Mouse (Mus musculus) WW6 (cell line): ENCODE data around the gene Vwc2.

Experiments
- DNase-seq: peaks from one replicate; pipeline ENCODE4 v3.0.0-alpha.2; 2013; ENCODE audit warnings: low read depth, low spot score

Vwc2 gene

DNA sequence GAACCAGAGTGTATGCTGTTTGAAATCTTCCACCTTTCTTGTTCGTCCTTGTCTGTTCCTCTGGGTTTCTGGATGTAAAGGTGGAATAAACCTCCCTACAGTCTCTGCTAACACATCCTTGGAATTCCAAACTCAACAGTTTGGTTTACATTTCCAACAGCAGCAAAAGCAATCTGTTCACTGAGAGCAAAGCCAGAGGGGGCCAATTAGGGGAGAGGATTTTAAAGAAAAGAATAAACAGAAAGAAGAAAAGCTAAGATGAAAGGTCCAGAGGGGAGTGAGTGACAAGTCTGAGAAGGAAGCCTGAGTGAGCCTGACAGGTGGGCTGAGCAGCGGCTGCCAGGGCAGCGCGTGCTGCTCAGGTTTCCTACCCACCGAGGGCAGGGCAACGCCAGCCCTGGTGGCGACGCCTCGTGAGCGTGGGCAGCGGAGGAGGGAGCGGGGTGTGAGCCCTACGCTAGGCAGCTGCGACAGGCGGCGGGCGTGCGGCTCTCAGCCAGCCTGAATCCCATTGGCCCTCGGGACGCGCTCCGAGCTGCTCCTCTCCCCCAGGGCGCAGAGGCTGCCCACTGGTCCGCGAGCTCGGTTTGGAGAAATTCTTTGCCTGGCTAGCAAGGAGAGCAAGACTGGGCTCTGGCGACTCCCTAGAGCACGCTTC is at the start of gene Vwc2:
Vwc2 (plus strand) TSS at position 648 of the 658 bp plus-strand sequence.
- peak; percentile 14 for DNase-seq

DNA sequence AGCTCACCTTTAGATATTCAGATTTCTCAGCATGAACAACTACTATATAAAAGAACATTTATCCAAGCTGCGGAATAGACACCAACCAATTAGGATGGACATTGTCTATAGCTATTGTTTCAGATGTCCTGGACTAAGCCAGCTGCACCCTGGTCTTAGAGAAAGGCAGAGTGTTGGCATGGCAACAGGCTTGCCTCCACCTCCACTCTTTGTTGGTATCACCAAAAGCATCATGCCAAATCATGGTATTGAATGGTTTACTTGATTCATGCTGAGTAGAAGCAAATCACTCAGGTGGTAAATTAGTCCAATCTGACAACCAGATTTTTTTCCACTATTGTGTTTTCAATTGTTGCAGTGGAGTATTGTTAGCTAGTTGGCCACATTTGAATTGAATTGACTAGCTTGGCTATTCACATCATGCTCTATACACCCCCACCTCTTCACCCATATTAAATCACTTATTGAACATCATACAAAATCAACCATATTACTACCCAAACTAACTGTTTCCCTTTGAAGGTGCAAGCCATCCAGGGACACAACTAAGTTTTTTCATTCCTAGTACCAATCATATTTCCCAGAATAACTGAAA is 25.8 kb upstream of the Vwc2 start:
- DNase-seq = no peak

DNA sequence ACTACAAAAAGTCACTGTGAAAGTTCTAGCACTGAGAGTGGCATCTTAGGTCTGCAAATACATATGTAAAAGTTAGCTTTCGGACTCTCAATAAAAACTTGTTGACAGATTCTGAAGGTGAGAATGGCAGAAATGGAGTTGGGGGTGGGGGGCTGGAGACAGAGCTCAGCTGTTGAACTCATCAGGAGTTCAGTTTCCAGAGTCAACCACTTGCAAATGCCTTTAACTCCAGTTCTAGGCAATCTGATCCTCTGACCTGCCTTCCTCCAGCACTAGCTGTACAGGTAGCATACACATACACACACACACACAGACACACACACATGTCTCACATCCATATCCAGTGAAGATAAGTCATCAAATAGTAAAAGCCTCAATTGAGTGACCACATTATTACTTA is 16.4 kb upstream of the Vwc2 start:
- no peak for DNase-seq

DNA sequence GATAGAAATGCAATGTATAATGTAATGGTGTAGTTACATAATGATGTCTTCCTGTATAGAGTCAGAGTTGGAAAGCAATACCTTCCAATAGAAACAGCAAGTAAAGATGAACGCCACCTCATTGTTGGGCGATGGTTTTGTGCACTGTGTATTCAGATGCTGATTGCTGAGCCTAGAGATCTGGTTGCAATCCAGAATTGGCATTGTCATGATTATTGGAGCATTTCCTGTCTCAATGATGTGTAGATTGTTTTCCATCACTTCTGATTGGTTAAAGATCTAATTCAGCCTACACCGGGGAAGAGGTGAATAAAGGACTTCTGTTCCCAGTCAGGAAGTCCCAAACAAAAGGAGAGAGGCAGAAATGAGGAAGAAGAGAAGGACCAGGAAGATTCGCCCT is 15.7 kb upstream of the Vwc2 start:
- DNase-seq = peak; percentile 60

DNA sequence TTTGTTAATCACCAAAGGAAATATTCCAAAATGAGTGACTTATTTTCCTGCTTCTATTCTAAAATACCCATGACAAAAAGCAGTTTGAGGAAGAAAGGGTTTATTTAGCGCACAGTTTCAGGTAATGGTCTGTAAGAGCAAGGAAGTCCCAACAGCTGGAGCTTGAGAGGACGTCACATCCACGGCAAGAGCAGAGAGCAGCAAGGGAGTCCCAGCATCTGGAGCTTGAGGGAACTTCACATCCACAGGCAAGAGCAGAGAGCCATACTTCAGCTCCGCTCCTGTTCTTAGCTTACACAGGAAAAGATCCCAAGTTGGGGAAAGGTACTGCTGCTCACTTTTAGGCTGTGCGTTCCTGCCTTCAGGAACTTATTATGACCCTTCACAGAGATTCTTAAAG is 15.0 kb upstream of the Vwc2 start:
- no peak for DNase-seq

DNA sequence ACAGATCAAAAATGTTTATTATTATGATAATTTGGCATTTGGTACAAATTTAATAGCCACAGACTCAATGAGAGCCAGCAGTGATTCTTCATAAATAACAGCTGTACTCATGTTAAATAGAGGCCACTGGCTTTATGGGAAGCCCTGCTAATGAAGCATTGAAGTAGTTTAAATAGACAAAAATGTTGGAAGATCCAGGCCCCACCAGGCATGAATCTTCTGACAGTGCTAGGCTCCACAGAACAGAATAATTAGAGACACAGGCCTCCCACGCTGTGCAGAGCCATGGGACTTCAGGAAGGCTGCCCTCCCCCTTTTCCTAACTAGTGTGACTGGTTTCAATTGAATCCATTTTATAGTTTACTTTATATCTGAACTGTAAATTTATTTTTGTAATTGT is 11.8 kb upstream of the Vwc2 start:
- DNase-seq = no peak

DNA sequence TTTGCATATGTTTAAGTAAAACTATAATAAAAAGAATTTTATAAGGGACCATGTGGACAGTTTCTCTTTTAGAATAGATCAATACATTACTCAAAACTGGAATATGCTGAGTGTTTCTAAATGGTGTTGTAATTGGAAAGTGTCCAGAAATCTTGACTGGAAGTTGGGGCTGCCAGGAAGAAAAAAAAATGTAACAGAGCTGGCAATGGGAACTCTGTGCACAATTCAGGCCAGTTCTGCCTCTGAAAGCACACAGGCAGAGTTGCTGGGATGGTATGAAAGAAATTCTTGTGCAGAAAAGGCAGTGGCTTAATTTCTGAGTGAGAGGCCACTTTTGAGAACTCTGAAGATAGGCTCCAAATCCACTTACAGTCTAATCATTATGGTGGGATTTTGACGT is 11.4 kb upstream of the Vwc2 start:
- DNase-seq = no peak

DNA sequence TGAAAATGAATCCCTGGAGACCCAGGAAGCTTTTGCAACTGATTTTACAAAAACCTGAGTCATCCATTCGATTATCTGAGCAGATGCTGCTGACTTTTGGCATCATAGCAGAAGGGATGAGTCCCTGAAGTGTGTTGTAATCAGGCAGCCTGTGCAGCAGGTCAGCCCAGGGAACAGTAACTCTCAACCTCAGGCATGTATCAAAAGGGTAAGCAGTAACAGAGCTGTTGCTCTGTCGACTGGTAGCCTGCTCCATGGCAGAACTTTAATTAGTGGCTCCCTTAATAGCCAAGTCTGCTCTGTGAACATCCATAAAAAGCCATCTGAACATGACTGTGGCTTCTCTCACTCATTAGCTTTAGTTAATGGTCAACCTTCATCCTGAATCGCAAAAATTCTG is 5.1 kb upstream of the Vwc2 start:
- no peak for DNase-seq

DNA sequence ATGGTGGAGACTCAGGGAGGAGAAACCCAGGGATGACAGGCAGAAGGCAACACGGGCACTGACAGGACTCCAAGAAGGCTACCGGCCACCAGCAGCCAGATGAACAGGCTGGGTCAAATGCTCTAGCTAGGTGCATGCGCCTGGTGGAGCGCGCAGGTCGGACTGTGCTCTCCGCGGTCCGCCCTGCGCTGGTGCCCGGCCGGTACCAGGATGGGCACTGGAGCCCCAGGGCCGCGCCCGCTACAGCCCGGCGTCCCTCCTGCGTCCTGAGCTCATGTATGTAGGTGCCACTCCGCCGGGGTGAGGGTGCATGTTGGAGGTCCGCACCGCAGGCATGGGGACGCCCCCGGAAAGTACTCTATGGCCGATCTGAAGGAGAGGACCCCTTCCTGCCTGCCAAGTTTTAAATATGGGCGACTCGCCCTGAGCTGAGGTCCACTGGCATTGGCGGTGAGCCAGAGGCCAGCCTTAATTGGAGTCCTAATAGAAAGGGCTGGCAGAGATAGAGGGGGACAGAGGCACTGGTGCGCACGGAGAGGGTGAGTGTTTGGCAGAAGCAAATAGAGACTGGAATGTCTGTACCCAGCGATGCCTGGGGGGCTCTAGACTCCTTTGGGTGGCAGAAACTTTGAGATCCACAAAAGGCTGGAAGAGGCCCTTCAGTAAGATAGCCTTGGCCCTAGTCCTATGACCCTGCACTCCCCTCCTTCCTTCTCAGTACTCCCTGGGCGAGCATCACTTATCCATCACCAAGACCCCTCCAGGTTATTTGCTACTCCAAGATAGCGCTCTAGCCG is 409 bp downstream of the Vwc2 start:
- peak; percentile 22 for DNase-seq

DNA sequence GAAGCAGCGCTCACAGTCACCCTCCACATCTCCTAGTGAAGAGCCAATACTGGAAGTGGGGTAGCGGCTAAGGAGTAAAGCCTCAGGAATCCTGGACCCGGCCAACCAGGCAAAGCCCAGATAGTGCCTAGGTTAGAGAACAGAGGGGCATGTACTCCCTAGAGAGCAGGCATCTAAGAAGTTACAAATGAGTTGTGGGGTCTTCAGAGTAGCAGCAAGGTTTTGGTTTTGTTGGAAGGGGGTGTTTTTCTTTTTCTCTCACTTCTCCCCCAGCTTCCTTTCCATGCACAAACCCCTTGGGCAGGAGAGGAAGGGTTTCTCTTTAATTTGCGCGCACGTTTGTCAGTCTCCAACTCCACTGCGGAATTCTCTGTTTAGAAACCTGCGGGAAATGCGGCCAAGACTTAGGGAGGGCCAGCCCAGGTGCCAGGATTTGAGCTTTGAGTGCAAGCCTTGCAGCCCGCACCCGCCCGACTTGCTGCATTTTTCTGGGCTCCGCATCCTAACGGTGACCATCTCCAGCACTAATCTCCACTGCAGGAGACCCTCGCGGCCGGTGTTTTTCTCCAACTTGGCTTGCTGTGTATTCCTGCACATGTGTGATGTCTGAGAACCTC is 1.1 kb downstream of the Vwc2 start:
- peak; percentile 11 for DNase-seq

DNA sequence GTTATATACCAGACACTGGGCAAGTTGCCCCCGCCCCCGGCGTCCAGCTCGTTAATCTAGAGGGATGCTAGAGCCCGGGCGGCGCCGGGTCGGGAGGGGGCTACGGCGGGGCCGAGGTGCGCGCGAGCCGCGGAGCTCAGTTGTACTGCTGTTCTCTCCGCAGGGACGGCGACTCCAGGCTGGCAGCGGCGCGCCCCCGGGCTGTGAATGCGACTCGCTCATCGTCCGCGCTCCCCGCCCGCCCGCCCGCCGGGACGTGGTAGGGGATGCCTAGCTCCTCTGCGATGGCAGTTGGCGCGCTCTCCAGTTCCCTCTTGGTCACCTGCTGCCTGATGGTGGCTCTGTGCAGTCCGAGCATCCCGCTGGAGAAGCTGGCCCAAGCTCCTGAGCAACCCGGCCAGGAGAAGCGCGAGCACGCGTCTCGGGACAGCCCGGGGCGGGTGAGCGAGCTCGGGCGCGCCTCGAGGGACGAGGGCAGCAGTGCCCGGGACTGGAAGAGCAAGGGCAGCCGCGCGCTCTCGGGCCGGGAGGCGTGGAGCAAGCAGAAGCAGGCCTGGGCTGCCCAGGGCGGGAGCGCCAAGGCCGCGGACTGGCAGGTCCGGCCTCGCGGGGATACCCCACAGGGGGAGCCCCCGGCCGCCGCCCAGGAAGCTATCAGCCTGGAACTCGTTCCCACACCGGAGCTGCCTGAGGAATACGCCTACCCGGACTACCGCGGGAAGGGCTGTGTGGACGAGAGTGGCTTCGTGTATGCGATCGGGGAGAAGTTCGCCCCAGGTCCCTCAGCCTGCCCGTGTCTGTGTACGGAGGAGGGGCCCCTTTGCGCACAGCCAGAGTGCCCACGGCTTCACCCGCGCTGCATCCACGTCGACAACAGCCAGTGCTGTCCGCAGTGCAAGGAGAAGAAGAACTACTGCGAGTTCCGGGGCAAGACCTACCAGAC is 1.9 kb downstream of the Vwc2 start:
- DNase-seq = peak; percentile 24

DNA sequence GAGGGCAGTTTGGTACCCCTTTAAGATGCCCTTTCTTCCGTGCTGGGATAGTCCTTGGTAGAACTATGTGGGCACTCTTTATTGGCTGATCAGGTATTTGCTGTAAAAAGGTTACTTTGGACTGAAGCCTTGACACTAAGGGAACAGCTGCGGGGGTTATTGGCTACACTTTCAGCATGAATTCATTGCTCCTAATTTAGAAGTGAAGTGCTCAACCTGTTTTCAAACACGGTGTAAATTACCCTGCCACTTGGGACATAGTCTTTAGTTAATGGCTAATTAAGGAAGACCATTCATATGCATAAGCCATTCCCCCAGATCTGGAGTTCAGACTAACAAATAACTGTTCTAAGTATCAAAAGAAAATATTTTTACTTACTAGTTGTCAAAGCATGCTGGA is 2.7 kb downstream of the Vwc2 start:
- no peak for DNase-seq

DNA sequence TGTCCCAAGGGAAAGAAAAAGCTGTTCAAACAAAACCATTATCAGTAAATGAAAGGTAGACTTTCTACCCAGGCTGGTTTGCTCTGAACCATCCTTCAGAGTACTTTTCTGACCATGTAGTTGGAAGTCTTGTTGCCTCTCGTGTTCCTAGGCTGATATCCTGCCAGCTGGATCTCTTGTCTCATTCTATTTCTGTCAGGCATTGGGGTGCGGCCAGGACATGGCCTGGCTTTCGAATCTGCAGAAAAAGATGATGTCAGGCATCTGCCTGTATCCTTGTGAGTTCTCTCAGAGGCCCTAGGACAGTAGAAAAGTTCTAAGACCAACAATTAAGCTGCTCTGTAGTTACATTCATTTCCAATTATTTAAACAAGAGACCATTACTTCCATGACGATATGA is 8.8 kb downstream of the Vwc2 start:
- no peak for DNase-seq

DNA sequence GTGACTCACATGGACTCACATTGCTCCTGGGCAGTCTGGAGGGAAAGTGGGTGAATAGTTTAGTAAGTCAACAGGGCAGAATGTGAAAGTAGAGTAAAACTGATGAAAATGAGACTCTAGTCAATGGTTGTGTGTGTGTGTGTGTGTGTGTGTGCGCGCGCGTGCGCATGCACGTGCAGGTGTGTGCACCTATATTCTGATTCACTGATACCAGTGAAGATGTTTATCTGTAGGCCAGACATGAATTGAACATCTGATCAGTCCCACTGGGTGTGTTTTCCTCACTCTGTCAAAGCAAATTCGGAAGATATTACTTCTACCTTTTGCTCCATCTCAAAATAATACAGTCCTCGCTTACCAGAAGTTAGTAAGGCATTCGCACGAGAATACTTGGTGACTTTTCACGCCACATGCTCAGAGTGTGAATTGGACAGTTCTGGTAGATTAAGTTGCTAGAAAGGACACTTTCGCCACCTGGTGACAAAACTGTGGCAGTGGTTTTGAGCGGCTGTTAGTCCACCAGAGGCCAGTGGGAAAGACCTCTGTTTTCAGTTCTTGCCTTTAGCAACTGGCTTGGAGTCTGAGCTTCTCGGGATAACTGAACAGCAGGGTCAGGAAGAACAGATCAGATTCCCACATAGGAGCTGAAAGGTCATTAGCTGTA is 17.5 kb downstream of the Vwc2 start:
- DNase-seq = peak; percentile 16

DNA sequence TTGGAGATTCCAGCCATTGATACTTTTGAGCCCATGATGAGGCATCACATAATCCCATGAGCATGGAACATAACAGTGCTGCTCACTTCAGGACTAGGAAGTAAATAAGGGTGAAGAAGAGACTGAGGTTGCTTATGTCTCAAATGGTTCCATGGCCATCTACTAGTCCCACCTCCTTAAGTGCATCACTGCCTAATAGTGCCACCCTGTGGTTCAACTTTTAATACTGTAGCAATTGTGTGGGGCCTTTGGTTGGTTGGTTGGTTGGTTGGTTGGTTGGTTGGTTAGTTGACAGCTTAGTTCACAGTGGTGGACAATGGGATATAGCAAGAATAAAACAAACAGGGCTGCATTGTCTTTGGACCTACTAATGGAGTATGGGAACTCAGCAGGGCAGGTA is 26.6 kb downstream of the Vwc2 start:
- DNase-seq = no peak

DNA sequence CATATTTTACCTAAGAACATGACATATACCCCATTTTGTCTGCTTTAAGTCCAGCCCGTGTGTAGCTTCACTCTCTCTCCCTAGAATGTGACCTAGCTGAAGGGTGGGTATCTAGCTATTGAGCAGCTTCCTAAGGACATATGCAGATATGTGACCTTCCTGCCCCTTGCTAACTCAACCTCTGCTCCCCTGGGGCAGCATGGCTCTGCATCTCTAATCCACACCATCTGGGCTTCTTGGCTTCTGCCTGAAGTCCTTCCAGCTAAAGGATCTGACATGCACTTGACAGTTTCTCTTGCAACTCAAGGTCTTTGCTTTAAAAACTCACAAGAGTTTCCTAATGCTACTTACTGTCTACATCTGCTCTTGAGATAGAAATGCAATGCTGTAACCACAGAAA is 38.7 kb downstream of the Vwc2 start:
- no peak for DNase-seq

DNA sequence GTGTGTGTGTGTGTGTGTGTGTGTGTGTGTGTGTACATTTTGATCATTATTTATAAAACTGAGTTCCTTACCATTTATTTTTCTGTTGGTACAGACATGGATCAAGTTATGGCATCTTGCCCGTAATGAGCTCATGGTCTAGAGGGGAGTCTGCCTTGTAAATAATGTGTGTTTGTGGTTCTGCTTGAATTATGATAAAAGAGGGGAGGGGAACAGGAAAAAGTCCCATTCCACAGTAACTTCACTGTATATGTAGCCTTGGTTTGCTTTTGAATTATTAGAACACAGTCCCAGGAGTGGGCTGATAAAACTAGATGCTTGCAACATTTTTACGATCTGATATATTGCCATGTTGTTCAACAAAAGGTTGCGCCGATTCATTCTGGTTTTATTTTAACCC is 57.4 kb downstream of the Vwc2 start:
- DNase-seq = no peak

DNA sequence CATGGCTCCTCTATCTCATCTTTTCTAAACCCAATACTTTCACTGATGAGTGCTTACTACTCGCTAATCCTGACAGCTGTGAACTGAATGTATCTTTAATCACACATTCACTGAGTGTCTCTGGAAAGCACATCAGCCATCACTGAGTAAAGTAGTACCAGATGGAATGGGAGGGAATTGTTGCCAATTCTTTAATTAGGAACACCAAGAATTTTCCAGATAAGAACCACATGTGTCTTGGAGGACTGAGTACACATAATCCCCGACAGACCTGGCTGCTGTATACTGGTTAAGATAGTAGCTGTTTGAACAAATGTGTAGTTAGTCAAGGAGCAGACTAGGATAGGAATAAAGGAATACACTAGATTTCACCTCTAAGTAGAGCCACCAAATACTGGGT is 61.2 kb downstream of the Vwc2 start:
- DNase-seq = no peak

DNA sequence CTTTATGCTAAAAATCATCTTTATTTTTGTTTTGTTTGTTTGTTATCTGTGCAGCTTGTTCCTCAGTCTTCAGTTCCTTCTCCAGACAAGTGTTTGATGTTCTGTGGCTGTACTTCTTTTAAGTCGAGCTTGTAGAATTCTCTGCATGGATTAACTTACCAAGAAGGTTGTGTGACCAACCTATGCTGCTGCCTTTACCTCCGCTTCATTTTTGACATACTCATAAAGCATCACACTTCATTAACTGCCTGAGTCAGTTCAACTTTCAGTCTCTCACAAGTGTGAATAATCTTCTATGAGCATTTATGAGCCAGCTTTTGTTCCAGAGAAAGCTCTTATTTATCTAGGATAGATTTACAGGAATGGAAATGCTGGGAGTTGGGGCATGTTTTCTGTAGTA is 68.7 kb downstream of the Vwc2 start:
- DNase-seq = no peak

DNA sequence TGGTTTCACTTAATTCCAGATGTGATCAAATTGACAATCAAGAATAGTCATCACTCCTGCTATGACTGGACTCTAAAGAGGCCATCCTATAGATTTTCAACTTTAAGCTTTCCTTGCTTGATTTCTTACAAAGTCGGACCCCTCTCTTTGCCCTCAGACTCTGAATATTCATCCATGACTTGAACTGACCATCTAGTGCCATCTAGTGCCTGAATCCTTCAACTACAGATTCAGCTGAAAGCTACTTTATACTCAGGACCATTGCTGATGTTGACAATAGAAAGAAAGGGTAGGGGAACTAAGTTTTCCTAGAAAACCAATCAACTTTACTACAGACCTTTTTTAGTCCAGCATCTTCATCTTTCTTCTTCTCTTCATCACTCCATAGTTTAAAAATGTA is 109.1 kb downstream of the Vwc2 start:
- no peak for DNase-seq

DNA sequence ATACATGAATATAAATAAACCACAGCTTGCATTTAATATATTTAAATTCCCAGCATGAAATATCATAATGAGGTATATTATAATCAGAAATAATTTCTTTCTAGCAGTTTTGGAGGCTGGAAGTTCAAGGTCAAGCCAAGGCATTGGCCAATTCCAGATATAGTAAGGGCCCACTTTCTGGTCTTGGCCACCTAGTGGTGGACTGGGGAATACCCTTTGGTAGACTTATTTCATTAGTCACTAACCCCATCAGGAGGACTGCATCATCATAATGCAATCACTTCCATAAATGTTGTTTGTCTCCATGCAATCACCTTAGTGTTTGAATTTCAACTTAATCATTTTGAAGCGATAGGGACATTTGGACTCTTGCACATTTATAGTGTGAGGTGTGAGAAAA is 125.3 kb downstream of the Vwc2 start:
- DNase-seq = peak; percentile 13
